Mouse (Mus musculus): ENCODE measurements around the gene Nfib. TPM values are rescaled to one million over a fixed set of nuclear protein-coding genes. Genes with fewer than 3 reads are reported as not detected.
A peak's percentile ranks its signal among the peaks of the same experiment; 100 is the strongest.

Gene Nfib
- total and polyA plus RNA-seq, 3 experiments = not detected

GRCm38 (mm10) chr4:82543398-82543740 is 162.2 kb downstream of the Nfib start:
- Histone ChIP-seq H3K27me3 (ENCODE audit: control insufficient read depth in 1 of 2, insufficient read depth in 2 of 2, low read length in 2 of 2) (no peaks in the 10 kb centered on the region), H3K27ac (ENCODE audit: control insufficient read depth, low read depth, low read length) (no peak overlapping the region), H3K4me3 (ENCODE audit: control insufficient read depth in 1 of 2, insufficient read depth in 1 of 2, low read depth in 2 of 2, low read length in 2 of 2) (no peak overlapping the region), H3K4me1 (ENCODE audit: control insufficient read depth in 1 of 2, insufficient read depth in 2 of 2, low read length in 2 of 2) (no peaks in the 10 kb centered on the region), H3K79me2 (ENCODE audit: control insufficient read depth, insufficient read depth, low read length, poor library complexity) (no peaks in the 10 kb centered on the region), H3K9ac (ENCODE audit: control insufficient read depth, low read depth, low read length, poor library complexity, severe bottlenecking) (no peak overlapping the region), H3K36me3 (ENCODE audit: control insufficient read depth in 1 of 2, insufficient read depth in 2 of 2, low read length in 2 of 2) (no peaks in the 10 kb centered on the region), H3K9me3 (replicated peaks; ENCODE audit: insufficient read depth, low read length) (no peaks in the 10 kb centered on the region)
- TF ChIP-seq SIN3A (IDR thresholded peaks at IDR 0.05; ENCODE audit: low read length) = no peak
- TF ChIP-seq MAZ (IDR thresholded peaks at IDR 0.05; ENCODE audit: low read depth, low read length) = no peak
- TF ChIP-seq CHD2 (IDR thresholded peaks at IDR 0.05; ENCODE audit: low read length) = no peak
- TF ChIP-seq NELFE (IDR thresholded peaks at IDR 0.05; ENCODE audit: low read depth, low read length) = no peak
- no peak for TF ChIP-seq TBP (IDR thresholded peaks at IDR 0.05; ENCODE audit: low read depth, low read length)
- TF ChIP-seq RCOR1 (IDR thresholded peaks at IDR 0.05; ENCODE audit: low read depth, low read length) = no peak
- no peak for TF ChIP-seq MEF2A (IDR thresholded peaks at IDR 0.05; ENCODE audit: extremely low read depth, insufficient replicate concordance, low read depth, low read length, poor library complexity, severe bottlenecking)
- no peak for TF ChIP-seq ELF1 (IDR thresholded peaks at IDR 0.05; ENCODE audit: low read depth, low read length)
- TF ChIP-seq ETS1 (IDR thresholded peaks at IDR 0.05; ENCODE audit: low read depth, low read length) = no peak
- DNase-seq (ENCODE audit: low read depth, low spot score) = no peak

GRCm38 (mm10) chr4:82542656-82543397 is 162.7 kb downstream of the Nfib start:
- H3K79me2 ChIP-seq (ENCODE audit: control insufficient read depth, insufficient read depth, low read length, poor library complexity) = no peaks in the 10 kb centered on the region
- TF ChIP-seq POLR2AphosphoS2 (IDR thresholded peaks at IDR 0.05; ENCODE audit: low read length) (no peak), MAX (IDR thresholded peaks at IDR 0.05; ENCODE audit: low read length) (no peak), TAL1 (IDR thresholded peaks at IDR 0.05; ENCODE audit: low read length) (no peak), NRF1 (IDR thresholded peaks at IDR 0.05; ENCODE audit: insufficient read depth, low read depth, low read length, poor library complexity, severe bottlenecking) (no peak), SIN3A (IDR thresholded peaks at IDR 0.05; ENCODE audit: low read length) (no peak)
- no peaks in the 10 kb centered on the region for H3K9me3 ChIP-seq (replicated peaks; ENCODE audit: insufficient read depth, low read length)
- no peak overlapping the region for H3K4me3 ChIP-seq (ENCODE audit: control insufficient read depth in 1 of 2, insufficient read depth in 1 of 2, low read depth in 2 of 2, low read length in 2 of 2)
- no peaks in the 10 kb centered on the region for H3K27me3 ChIP-seq (ENCODE audit: control insufficient read depth in 1 of 2, insufficient read depth in 2 of 2, low read length in 2 of 2)
- H3K36me3 ChIP-seq (ENCODE audit: control insufficient read depth in 1 of 2, insufficient read depth in 2 of 2, low read length in 2 of 2) = no peaks in the 10 kb centered on the region
- DNase-seq (ENCODE audit: low read depth, low spot score) = no peak
- no peak overlapping the region for H3K27ac ChIP-seq (ENCODE audit: control insufficient read depth, low read depth, low read length)
- H3K9ac ChIP-seq (ENCODE audit: control insufficient read depth, low read depth, low read length, poor library complexity, severe bottlenecking) = no peak overlapping the region
- no peaks in the 10 kb centered on the region for H3K4me1 ChIP-seq (ENCODE audit: control insufficient read depth in 1 of 2, insufficient read depth in 2 of 2, low read length in 2 of 2)

GRCm38 (mm10) chr4:82541894-82542510 is 163.5 kb downstream of the Nfib start:
- Histone ChIP-seq H3K9ac (ENCODE audit: control insufficient read depth, low read depth, low read length, poor library complexity, severe bottlenecking) (no peak overlapping the region), H3K9me3 (replicated peaks; ENCODE audit: insufficient read depth, low read length) (no peaks in the 10 kb centered on the region)
- peak; percentile 34 for DNase-seq (ENCODE audit: low read depth, low spot score)
- TF ChIP-seq TBP (IDR thresholded peaks at IDR 0.05; ENCODE audit: low read depth, low read length) (no peak), CHD1 (IDR thresholded peaks at IDR 0.05; ENCODE audit: low read depth, low read length) (no peak), SIN3A (IDR thresholded peaks at IDR 0.05; ENCODE audit: low read length) (no peak), MYB (IDR thresholded peaks at IDR 0.05; ENCODE audit: low read depth, low read length) (no peak), JUND (IDR thresholded peaks at IDR 0.05; ENCODE audit: low read depth, low read length) (no peak), ZNF384 (IDR thresholded peaks at IDR 0.05; ENCODE audit: low read depth, low read length) (no peak), TCF12 (IDR thresholded peaks at IDR 0.05; ENCODE audit: low read depth, low read length) (no peak), HCFC1 (IDR thresholded peaks at IDR 0.05; ENCODE audit: low read depth, low read length) (no peak), CTCF (IDR thresholded peaks at IDR 0.05 in 2 of 3, conservative IDR thresholded peaks at IDR 0.05 in 1 of 3; ENCODE audit: control insufficient read depth in 1 of 3, insufficient read depth in 1 of 3, low read depth in 2 of 3, low read length in 3 of 3, poor library complexity in 1 of 3, severe bottlenecking in 1 of 3) (peak; percentile 23 to 52 (median 44); a peak in 5 of 6 replicates), POLR2AphosphoS2 (IDR thresholded peaks at IDR 0.05; ENCODE audit: low read length) (no peak), MAX (IDR thresholded peaks at IDR 0.05; ENCODE audit: low read length) (no peak), SMC3 (IDR thresholded peaks at IDR 0.05; ENCODE audit: low read depth, low read length) (peak; percentile 57), ZC3H11A (IDR thresholded peaks at IDR 0.05; ENCODE audit: low read depth, low read length) (peak; percentile 8; the same call in 1 of the 2 replicates), UBTF (IDR thresholded peaks at IDR 0.05; ENCODE audit: borderline replicate concordance, insufficient read depth, low read depth, low read length) (no peak), NRF1 (IDR thresholded peaks at IDR 0.05; ENCODE audit: insufficient read depth, low read depth, low read length, poor library complexity, severe bottlenecking) (no peak), ETS1 (IDR thresholded peaks at IDR 0.05; ENCODE audit: low read depth, low read length) (no peak), RAD21 (IDR thresholded peaks at IDR 0.05; ENCODE audit: low read depth, low read length) (peak; percentile 24)

More at GRCm38 (mm10) chr4:82541894-82542510, 163.5 kb downstream of the Nfib start:
- no peaks in the 10 kb centered on the region for H3K4me1 ChIP-seq (ENCODE audit: control insufficient read depth in 1 of 2, insufficient read depth in 2 of 2, low read length in 2 of 2)
- no peak overlapping the region for H3K4me3 ChIP-seq (ENCODE audit: control insufficient read depth in 1 of 2, insufficient read depth in 1 of 2, low read depth in 2 of 2, low read length in 2 of 2)
- no peak overlapping the region for H3K27ac ChIP-seq (ENCODE audit: control insufficient read depth, low read depth, low read length)
- no peaks in the 10 kb centered on the region for H3K27me3 ChIP-seq (ENCODE audit: control insufficient read depth in 1 of 2, insufficient read depth in 2 of 2, low read length in 2 of 2)
- H3K36me3 ChIP-seq (ENCODE audit: control insufficient read depth in 1 of 2, insufficient read depth in 2 of 2, low read length in 2 of 2) = no peaks in the 10 kb centered on the region
- no peaks in the 10 kb centered on the region for H3K79me2 ChIP-seq (ENCODE audit: control insufficient read depth, insufficient read depth, low read length, poor library complexity)
